1 mouse cellular context compared by ENCODE assay signal in genomic region chr6:117929945-117930655, GRCm38 (mm10).
TF ChIP-seq lines count a peak whose summit lies in the region.

No protein-coding gene starts in this region.

TF ChIP-seq in CH12.LX, 34 proteins besides CTCF, POLR2A, EP300 and RAD21 (continued from another document):
- peak; percentile 81; the same call in 1 of the 2 replicates for TF ChIP-seq POLR2AphosphoS2 (IDR thresholded peaks at IDR 0.05; ENCODE audit: low read depth, low read length)
- no peak for TF ChIP-seq USF2 (conservative IDR thresholded peaks at IDR 0.05; ENCODE audit: low read depth, low read length)
- TF ChIP-seq PAX5 (IDR thresholded peaks at IDR 0.05; ENCODE audit: low read length) = no peak
- TF ChIP-seq SIN3A (IDR thresholded peaks at IDR 0.05; ENCODE audit: low read length) = no peak
TF ChIP-seq in CH12.LX: peak in this region for 2.
